Mouse (Mus musculus) MEL (cell line): ENCODE data around the gene Cyp2u1. TPM values are rescaled to one million over a fixed set of nuclear protein-coding genes. Genes with fewer than 3 reads are reported as not detected.

Experiments used
- DNase-seq: peaks from one replicate; pipeline ENCODE4 v3.0.0; 2011; ENCODE audit warnings: low read depth, low spot score
- H3K27ac ChIP-seq: 2 replicates; pipeline ENCODE4 v1.5.1; 2012; ENCODE audit warnings: low read depth, mild to moderate bottlenecking, control low read depth, low read length, moderate library complexity; ENCODE audit not compliant: control insufficient read depth
- H3K27me3 ChIP-seq, 2 experiments: fragments of 150-350 bp in 1 of 2; sonication (generic) in 1 of 2; 2 replicates each; pipeline ENCODE4 v1.6.1; 2012; ENCODE audit warnings: low read length in 2 of 2, mild to moderate bottlenecking in 2 of 2, improper control_type of control experiment in 1 of 2, moderate library complexity in 1 of 2; ENCODE audit not compliant: insufficient read depth in 2 of 2, control insufficient read depth in 1 of 2
- H3K36me3 ChIP-seq, 2 experiments: 2 replicates each; pipeline ENCODE4 v1.6.1; 2012 to 2014; ENCODE audit warnings: low read length in 2 of 2, improper control_type of control experiment in 1 of 2, inconsistent platforms in 1 of 2, mild to moderate bottlenecking in 1 of 2; ENCODE audit not compliant: insufficient read depth in 2 of 2, control insufficient read depth in 1 of 2
- H3K4me1 ChIP-seq, 2 experiments: fragments of 150-350 bp in 1 of 2; sonication (generic) in 1 of 2; 2 replicates each; pipeline ENCODE4 v1.6.1; 2012; ENCODE audit warnings: low read length in 2 of 2, improper control_type of control experiment in 1 of 2, mild to moderate bottlenecking in 1 of 2; ENCODE audit not compliant: insufficient read depth in 2 of 2, control insufficient read depth in 1 of 2
- H3K4me3 ChIP-seq, 2 experiments: fragments of 150-350 bp in 1 of 2; sonication (generic) in 1 of 2; 2 replicates each; pipeline ENCODE4 v1.5.1; 2012; ENCODE audit warnings: low read depth in 2 of 2, low read length in 2 of 2, mild to moderate bottlenecking in 2 of 2, moderate library complexity in 2 of 2, control low read depth in 1 of 2, improper control_type of control experiment in 1 of 2; ENCODE audit not compliant: control insufficient read depth in 1 of 2, insufficient read depth in 1 of 2
- H3K79me2 ChIP-seq: 2 replicates; pipeline ENCODE4 v1.6.1; 2012; ENCODE audit warnings: mild to moderate bottlenecking, low read length, moderate library complexity; ENCODE audit not compliant: control insufficient read depth, poor library complexity, insufficient read depth
- H3K9ac ChIP-seq: 2 replicates; pipeline ENCODE4 v1.6.1; 2012; ENCODE audit warnings: low read depth, mild to moderate bottlenecking, control low read depth, low read length, moderate library complexity; ENCODE audit not compliant: control insufficient read depth, poor library complexity, severe bottlenecking
- H3K9me3 ChIP-seq: fragments of 150-350 bp; sonication (generic); replicated peaks from 2 replicates; pipeline ENCODE4 v1.6.1; 2012; ENCODE audit warnings: mild to moderate bottlenecking, low read length, improper control_type of control experiment, moderate library complexity; ENCODE audit not compliant: insufficient read depth
- BHLHE40 ChIP-seq: IDR thresholded peaks from 2 replicates; pipeline ENCODE4 v1.6.1; 2012; ENCODE audit warnings: low read depth, mild to moderate bottlenecking, inconsistent platforms, low read length, improper control_type of control experiment, borderline replicate concordance
- CHD2 ChIP-seq: IDR thresholded peaks from 2 replicates; pipeline ENCODE4 v1.6.1; 2011; ENCODE audit warnings: low read length, improper control_type of control experiment
- ELF1 ChIP-seq: IDR thresholded peaks from 2 replicates; pipeline ENCODE4 v1.6.1; 2014; ENCODE audit warnings: low read depth, mild to moderate bottlenecking, inconsistent platforms, low read length, improper control_type of control experiment, moderate library complexity
- ETS1 ChIP-seq: IDR thresholded peaks from 2 replicates; pipeline ENCODE4 v1.6.1; 2012; ENCODE audit warnings: low read depth, mild to moderate bottlenecking, inconsistent platforms, low read length, improper control_type of control experiment, moderate library complexity
- GATA1 ChIP-seq: IDR thresholded peaks from 2 replicates; pipeline ENCODE4 v1.6.1; 2011; ENCODE audit warnings: low read depth, low read length, improper control_type of control experiment
- HCFC1 ChIP-seq: IDR thresholded peaks from 2 replicates; pipeline ENCODE4 v1.6.1; 2012; ENCODE audit warnings: low read depth, mild to moderate bottlenecking, inconsistent platforms, low read length, improper control_type of control experiment, moderate library complexity
- JUND ChIP-seq: IDR thresholded peaks from 2 replicates; pipeline ENCODE4 v1.6.1; 2011; ENCODE audit warnings: low read depth, mild to moderate bottlenecking, improper control_type of control experiment, low read length
- KAT2A ChIP-seq: conservative IDR thresholded peaks from 2 replicates; pipeline ENCODE4 v1.6.1; 2012; ENCODE audit warnings: low read depth, low read length, improper control_type of control experiment, inconsistent platforms
- MAFK ChIP-seq: IDR thresholded peaks from 2 replicates; pipeline ENCODE4 v1.6.1; 2011; ENCODE audit warnings: low read depth, mild to moderate bottlenecking, low read length, improper control_type of control experiment, borderline replicate concordance
- MAX ChIP-seq: IDR thresholded peaks from 2 replicates; pipeline ENCODE4 v1.6.1; 2011; ENCODE audit warnings: low read length, improper control_type of control experiment
- MEF2A ChIP-seq: IDR thresholded peaks from 2 replicates; pipeline ENCODE4 v1.6.1; 2014; ENCODE audit warnings: low read depth, mild to moderate bottlenecking, inconsistent platforms, low read length, improper control_type of control experiment; ENCODE audit not compliant: poor library complexity, insufficient replicate concordance, severe bottlenecking; ENCODE audit errors: extremely low read depth
- MXI1 ChIP-seq: IDR thresholded peaks from 2 replicates; pipeline ENCODE4 v1.6.1; 2011; ENCODE audit warnings: mild to moderate bottlenecking, low read depth, low read length, improper control_type of control experiment
- MYC ChIP-seq: IDR thresholded peaks from 2 replicates; pipeline ENCODE4 v1.6.1; 2011; ENCODE audit warnings: low read depth, mild to moderate bottlenecking, low read length, improper control_type of control experiment, moderate library complexity
- NELFE ChIP-seq: IDR thresholded peaks from 2 replicates; pipeline ENCODE4 v1.6.1; 2011; ENCODE audit warnings: low read depth, low read length, improper control_type of control experiment
- NRF1 ChIP-seq: IDR thresholded peaks from 2 replicates; pipeline ENCODE4 v1.6.1; 2014; ENCODE audit warnings: low read depth, mild to moderate bottlenecking, inconsistent platforms, low read length, improper control_type of control experiment, moderate library complexity; ENCODE audit not compliant: poor library complexity, insufficient read depth, severe bottlenecking
- POLR2A ChIP-seq, 2 experiments: IDR thresholded peaks; 2 replicates each; pipeline ENCODE4 v1.6.1; 2011 to 2012; ENCODE audit warnings: low read length in 2 of 2, mild to moderate bottlenecking in 2 of 2, control low read depth in 1 of 2, improper control_type of control experiment in 1 of 2, low read depth in 1 of 2, moderate library complexity in 1 of 2; ENCODE audit not compliant: control insufficient read depth in 1 of 2, insufficient read depth in 1 of 2, poor library complexity in 1 of 2
- POLR2AphosphoS2 ChIP-seq: IDR thresholded peaks from 2 replicates; pipeline ENCODE4 v1.6.1; 2011; ENCODE audit warnings: low read length, improper control_type of control experiment
- RCOR1 ChIP-seq: IDR thresholded peaks from 2 replicates; pipeline ENCODE4 v1.6.1; 2012; ENCODE audit warnings: low read depth, mild to moderate bottlenecking, inconsistent platforms, low read length, improper control_type of control experiment
- TBP ChIP-seq: IDR thresholded peaks from 2 replicates; pipeline ENCODE4 v1.8.0; 2011; ENCODE audit warnings: low read depth, low read length, improper control_type of control experiment
- TCF12 ChIP-seq: IDR thresholded peaks from 2 replicates; pipeline ENCODE4 v1.6.1; 2014; ENCODE audit warnings: low read depth, mild to moderate bottlenecking, inconsistent platforms, low read length, improper control_type of control experiment, moderate library complexity
- USF1 ChIP-seq: IDR thresholded peaks from 2 replicates; pipeline ENCODE4 v1.6.1; 2014; ENCODE audit warnings: low read depth, mild to moderate bottlenecking, inconsistent platforms, low read length, improper control_type of control experiment, moderate library complexity
- ZC3H11A ChIP-seq: IDR thresholded peaks from 2 replicates; pipeline ENCODE4 v1.6.1; 2012; ENCODE audit warnings: low read depth, mild to moderate bottlenecking, inconsistent platforms, low read length, improper control_type of control experiment
- ZMIZ1 ChIP-seq: IDR thresholded peaks from 2 replicates; pipeline ENCODE4 v1.6.1; 2012; ENCODE audit warnings: low read depth, mild to moderate bottlenecking, inconsistent platforms, low read length, improper control_type of control experiment, moderate library complexity
- polyA plus RNA-seq, 2 experiments: library from polyadenylated mRNA; stranded (reverse) in 1 of 2; unstranded in 1 of 2; fragments of >175 nt in 1 of 2; fragments of >200 nt in 1 of 2; gene quantifications; 2 replicates each; pipeline versions ENCODE4 v1.2.1 to v1.2.4; 2012; ENCODE audit warnings: low replicate concordance in 2 of 2, low read depth in 1 of 2; ENCODE audit not compliant: insufficient read length in 2 of 2, insufficient read depth in 1 of 2, missing spikeins in 1 of 2
- total RNA-seq: library from RNA; depleted of rRNA; stranded (reverse); fragments of 300-350 nt; gene quantifications from 2 replicates; pipeline ENCODE4 v1.2.3, GENCODE M21; 2012; rRNA removed

Cyp2u1 gene
- total RNA-seq = 3.5 and 4.5 TPM in 2 replicates
- polyA plus RNA-seq = 1 to 10 TPM in 1 of 2 experiments, not detected in 1; 3.6 TPM

DNA sequence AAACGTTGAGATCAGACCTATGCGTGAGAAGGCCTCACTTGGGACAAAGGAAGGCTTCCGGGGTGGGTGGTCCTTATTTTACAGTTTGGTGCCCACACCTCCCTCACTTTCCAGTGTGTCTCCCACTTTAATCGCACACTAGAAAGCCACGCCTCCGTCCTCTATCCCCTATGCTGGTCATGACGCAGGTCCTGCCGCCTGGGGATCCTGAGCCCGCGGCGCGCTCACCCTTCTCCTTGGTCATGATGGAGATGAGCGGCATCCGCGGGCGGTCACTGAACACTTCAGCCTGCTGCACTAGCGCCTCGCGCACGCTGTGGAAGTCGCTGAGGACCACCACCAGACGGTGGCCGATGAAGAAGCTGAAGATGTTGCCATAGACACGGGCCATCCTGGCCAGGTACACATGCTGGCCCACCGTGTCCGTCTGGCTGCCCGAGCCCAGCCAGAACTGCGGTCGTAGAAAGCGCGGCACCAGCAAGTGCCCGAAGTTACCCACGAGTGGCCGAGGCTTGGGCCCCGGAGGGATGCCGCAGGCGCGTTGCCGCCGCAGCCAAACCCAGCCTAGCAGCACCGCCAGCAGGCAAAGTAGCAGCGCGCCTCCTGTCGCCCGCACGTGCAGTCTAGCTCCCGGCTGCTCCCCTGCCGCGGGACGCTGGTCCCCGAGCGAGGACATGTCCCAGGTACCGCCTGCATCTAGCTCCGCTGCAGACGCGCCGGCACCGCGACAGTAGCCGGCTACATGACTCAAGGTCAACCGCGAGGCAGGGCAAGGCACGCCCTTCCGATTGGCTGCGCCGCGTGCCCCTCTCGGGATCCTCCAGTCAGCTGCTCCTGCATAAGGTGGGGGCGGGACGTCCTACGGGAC, at the start of gene Cyp2u1:
Cyp2u1 (minus strand) TSS at position 776 of the 868 bp plus-strand sequence.
- Histone ChIP-seq H3K79me2 (peaks cover 5% of the 10 kb centered on the region; the same call in 1 of the 2 replicates), H3K27me3 (no peaks in the 10 kb centered on the region), H3K9me3 (no peaks in the 10 kb centered on the region), H3K27ac (peak within 1 kb of the TSS; percentile 67), H3K9ac (peak within 1 kb of the TSS; percentile 87), H3K4me3 (peak within 1 kb of the TSS; percentile 91 to 97), H3K4me1 (peaks cover 2% of the 10 kb centered on the region in 2 experiments; a peak in 1 of 4 replicates), H3K36me3 (peaks cover 0 to 3% of the 10 kb centered on the region in 2 experiments; a peak in 2 of 4 replicates)
- TF ChIP-seq MAX = peak; percentile 32; the same call in 1 of the 2 replicates
- peak; percentile 80 for TF ChIP-seq ELF1
- peak; percentile 56; the same call in 1 of the 2 replicates for TF ChIP-seq NELFE
- TF ChIP-seq USF1 = peak; percentile 51; the same call in 1 of the 2 replicates
- peak; percentile 85; the same call in 1 of the 2 replicates for TF ChIP-seq TBP
- TF ChIP-seq MEF2A = no peak
- TF ChIP-seq TCF12 = peak; percentile 36
- peak; percentile 34; the same call in 1 of the 2 replicates for TF ChIP-seq MXI1
- no peak; the same call in 1 of the 2 replicates for TF ChIP-seq ZMIZ1
- TF ChIP-seq ETS1 = 0 out of 2 replicates have a peak, but pooled peaks have one; percentile 48
- TF ChIP-seq GATA1 = no peak
- no peak for TF ChIP-seq ZC3H11A
- peak; percentile 77 to 83; a peak in 2 of 4 replicates for TF ChIP-seq POLR2A (IDR thresholded peaks at IDR 0.05; ENCODE audit: control insufficient read depth in 1 of 2, insufficient read depth in 1 of 2, low read depth in 1 of 2, low read length in 2 of 2, poor library complexity in 1 of 2)
- TF ChIP-seq HCFC1 = peak; percentile 69
- TF ChIP-seq NRF1 = 0 out of 2 replicates have a peak, but pooled peaks have one; percentile 25
- TF ChIP-seq BHLHE40 = no peak; the same call in 1 of the 2 replicates
- TF ChIP-seq CHD2 = peak; percentile 65
- peak; percentile 63 for TF ChIP-seq POLR2AphosphoS2
- peak; percentile 35; the same call in 1 of the 2 replicates for TF ChIP-seq KAT2A
- no peak; the same call in 1 of the 2 replicates for TF ChIP-seq MAFK
- TF ChIP-seq MYC = peak; percentile 54; the same call in 1 of the 2 replicates
- TF ChIP-seq RCOR1 = no peak
- no peak for TF ChIP-seq JUND
- DNase-seq = peak; percentile 96
